Mouse (Mus musculus) limb, embryonic 14.5 days (tissue): ENCODE results near the gene Arf3. TPM values are rescaled to one million over a fixed set of nuclear protein-coding genes. Genes with fewer than 3 reads are reported as not detected.
A peak's percentile ranks its signal among the peaks of the same experiment; 100 is the strongest.

Source experiments
- ATAC-seq: fragments of 200-750 bp; cut with Nextera tagmentation; 2 replicates; pipeline ENCODE4 v1.8.0; 2017; ENCODE audit warnings: low read depth, moderate number of reproducible peaks, moderate TSS enrichment; ENCODE audit not compliant: low FRiP score
- DNase-seq: peaks from one replicate; pipeline ENCODE4 v3.0.0-alpha.2; 2015; ENCODE audit warnings: low spot score
- H3K27ac ChIP-seq: fragments of 300-500 bp; sonication (generic); replicated peaks from 2 replicates; pipeline ENCODE4 v1.5.1; 2014; ENCODE audit warnings: low read depth, mild to moderate bottlenecking, low read length, moderate library complexity, mixed read lengths
- H3K27me3 ChIP-seq: fragments of 300-500 bp; sonication (generic); 2 replicates; pipeline ENCODE4 v1.6.1; 2014; ENCODE audit warnings: low read length, mixed read lengths; ENCODE audit not compliant: control insufficient read depth, insufficient read depth
- H3K36me3 ChIP-seq: fragments of 300-500 bp; sonication (generic); 2 replicates; pipeline ENCODE4 v1.6.1; 2014; ENCODE audit warnings: mild to moderate bottlenecking, low read length, moderate library complexity, mixed read lengths; ENCODE audit not compliant: control insufficient read depth, insufficient read depth
- H3K4me1 ChIP-seq: fragments of 300-500 bp; sonication (generic); 2 replicates; pipeline ENCODE4 v1.6.1; 2014; ENCODE audit warnings: antibody characterized with exemption, low read length, mixed read lengths; ENCODE audit not compliant: control insufficient read depth, insufficient read depth
- H3K4me2 ChIP-seq: fragments of 300-500 bp; sonication (generic); replicated peaks from 2 replicates; pipeline ENCODE4 v1.6.1; 2014; ENCODE audit warnings: low read depth, mild to moderate bottlenecking, low read length, moderate library complexity; ENCODE audit not compliant: severe bottlenecking
- H3K4me3 ChIP-seq: fragments of 300-500 bp; sonication (generic); replicated peaks from 2 replicates; pipeline ENCODE4 v1.5.1; 2014; ENCODE audit warnings: low read length
- H3K9ac ChIP-seq: fragments of 300-500 bp; sonication (generic); 2 replicates; pipeline ENCODE4 v1.6.1; 2014; ENCODE audit warnings: mild to moderate bottlenecking, low read depth, low read length, moderate library complexity; ENCODE audit not compliant: severe bottlenecking
- H3K9me3 ChIP-seq: fragments of 300-500 bp; sonication (generic); 2 replicates; pipeline ENCODE4 v1.6.1; 2016; ENCODE audit warnings: low read length; ENCODE audit not compliant: control insufficient read depth
- POLR2A ChIP-seq: fragments of 200-500 bp; IDR thresholded peaks from 2 replicates; pipeline ENCODE4 v1.8.0; 2012; ENCODE audit warnings: inconsistent platforms, mild to moderate bottlenecking, moderate library complexity, borderline replicate concordance; ENCODE audit not compliant: insufficient read depth, insufficient read length; ENCODE audit errors: extremely low read depth
- WGBS: fragments of 180-500 bp; shearing (Covaris S2); extraction: QIAGEN DNeasy Blood & Tissue Kit; methylation state at CpG from one replicate; pipeline ENCODE4 v1.1.7; 2014; 5-methylcytosine and 5-hydroxymethylcytosine counted together
- polyA plus RNA-seq, 2 experiments: library from polyadenylated mRNA; depleted of rRNA in 1 of 2; stranded (reverse) in 1 of 2; unstranded in 1 of 2; fragments of >200 nt; fragmentation: Nextera tagmentation in 1 of 2; extraction: Ambion mirVana in 1 of 2; gene quantifications; 2 replicates each; pipeline versions ENCODE4 v1.2.1 to v1.2.3; 2012 to 2014

Arf3 gene
- polyA plus RNA-seq, 2 experiments: 37.4 to 75.0 TPM

DNA sequence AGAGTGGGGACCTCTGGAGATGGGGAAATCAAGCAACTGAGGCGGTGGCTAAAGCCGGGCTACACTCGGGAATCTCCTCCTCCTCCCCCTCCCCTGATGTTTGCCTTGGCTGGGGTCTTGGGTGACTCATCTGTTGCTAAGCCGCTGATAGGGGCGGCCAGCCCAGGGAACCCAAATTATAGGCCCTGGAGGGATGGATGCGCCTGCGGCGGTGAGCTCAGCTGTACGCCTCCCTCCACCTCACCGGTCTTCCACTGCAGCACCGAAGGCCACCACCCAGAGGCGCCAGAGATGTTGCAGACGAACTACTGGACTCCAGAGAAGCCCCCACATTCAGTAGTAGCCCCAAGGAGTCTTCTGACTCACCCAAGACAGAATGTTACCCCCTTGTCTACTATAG is 17.6 kb upstream of the Arf3 start:
- DNase-seq (no peak), ATAC-seq (no peak)
- Histone ChIP-seq H3K36me3 (no peaks in the 10 kb centered on the region), H3K4me3 (no peak overlapping the region), H3K27me3 (peaks cover 70% of the 10 kb centered on the region), H3K4me1 (peaks cover 10% of the 10 kb centered on the region), H3K9ac (no peak overlapping the region), H3K9me3 (peaks cover 1% of the 10 kb centered on the region; the same call in 1 of the 2 replicates), H3K27ac (no peak overlapping the region), H3K4me2 (no peak overlapping the region)
- no peak for TF ChIP-seq POLR2A
- 2% methylated on average over 13 of the region's 13 CpGs for WGBS

DNA sequence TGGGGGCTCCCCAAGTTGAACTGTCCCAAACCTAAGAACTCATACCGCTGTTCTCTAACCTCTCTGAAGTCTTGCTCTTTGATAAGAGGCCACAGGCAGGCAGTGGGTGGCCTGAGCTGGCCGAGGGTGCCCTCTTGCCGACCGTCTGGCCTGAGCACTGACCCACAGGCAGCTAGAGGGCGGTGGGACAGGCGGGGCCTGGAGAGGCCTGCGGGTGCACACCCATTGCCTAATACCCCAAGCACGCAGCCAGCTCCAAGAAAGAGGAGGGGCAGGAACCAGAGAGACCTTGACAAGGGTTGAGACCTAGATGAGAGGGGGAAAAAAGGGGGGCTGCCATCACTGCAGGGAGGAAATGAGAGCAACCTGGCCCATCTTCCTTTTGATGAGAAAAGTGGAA is 17.1 kb upstream of the Arf3 start:
- ATAC-seq (no peak), DNase-seq (no peak)
- WGBS: 3% methylated on average over 8 of the region's 8 CpGs
- H3K4me2 ChIP-seq: no peak overlapping the region
- peaks cover 75% of the 10 kb centered on the region for H3K27me3 ChIP-seq
- H3K9ac ChIP-seq: no peak overlapping the region
- no peaks in the 10 kb centered on the region for H3K9me3 ChIP-seq
- no peak for TF ChIP-seq POLR2A
- peaks cover 10% of the 10 kb centered on the region for H3K4me1 ChIP-seq
- H3K4me3 ChIP-seq: no peak overlapping the region
- H3K36me3 ChIP-seq: no peaks in the 10 kb centered on the region
- H3K27ac ChIP-seq: no peak overlapping the region

DNA sequence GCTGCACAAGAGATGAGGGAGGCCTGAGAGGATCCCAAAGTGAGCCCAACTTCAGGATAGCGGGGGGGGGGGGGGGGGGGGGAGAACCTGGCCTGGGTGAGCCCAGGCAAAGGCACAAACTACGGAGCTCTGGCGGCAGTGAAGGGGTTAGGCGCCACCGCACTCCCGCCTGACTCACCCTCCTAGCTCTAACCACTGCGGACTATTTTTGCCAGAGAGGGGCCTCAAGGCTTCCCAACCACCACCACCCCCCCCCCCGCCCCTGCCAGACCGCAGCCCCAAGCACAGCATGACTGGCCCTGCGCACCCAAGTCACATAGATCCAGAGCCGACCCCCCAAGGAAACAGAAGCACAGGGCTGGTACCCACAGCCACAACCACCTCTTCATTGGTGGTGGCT is 15.8 kb upstream of the Arf3 start:
- DNase-seq (no peak), ATAC-seq (no peak)
- H3K36me3 ChIP-seq: no peaks in the 10 kb centered on the region
- peaks cover 88% of the 10 kb centered on the region for H3K27me3 ChIP-seq
- peaks cover 10% of the 10 kb centered on the region for H3K4me1 ChIP-seq
- peak overlapping the region; percentile 40; the same call in 1 of the 2 replicates for H3K4me2 ChIP-seq
- WGBS: under 1% methylated on average over 8 of the region's 11 CpGs
- no peak overlapping the region for H3K4me3 ChIP-seq
- TF ChIP-seq POLR2A: no peak
- no peak overlapping the region for H3K9ac ChIP-seq
- H3K9me3 ChIP-seq: no peaks in the 10 kb centered on the region
- no peak overlapping the region for H3K27ac ChIP-seq

DNA sequence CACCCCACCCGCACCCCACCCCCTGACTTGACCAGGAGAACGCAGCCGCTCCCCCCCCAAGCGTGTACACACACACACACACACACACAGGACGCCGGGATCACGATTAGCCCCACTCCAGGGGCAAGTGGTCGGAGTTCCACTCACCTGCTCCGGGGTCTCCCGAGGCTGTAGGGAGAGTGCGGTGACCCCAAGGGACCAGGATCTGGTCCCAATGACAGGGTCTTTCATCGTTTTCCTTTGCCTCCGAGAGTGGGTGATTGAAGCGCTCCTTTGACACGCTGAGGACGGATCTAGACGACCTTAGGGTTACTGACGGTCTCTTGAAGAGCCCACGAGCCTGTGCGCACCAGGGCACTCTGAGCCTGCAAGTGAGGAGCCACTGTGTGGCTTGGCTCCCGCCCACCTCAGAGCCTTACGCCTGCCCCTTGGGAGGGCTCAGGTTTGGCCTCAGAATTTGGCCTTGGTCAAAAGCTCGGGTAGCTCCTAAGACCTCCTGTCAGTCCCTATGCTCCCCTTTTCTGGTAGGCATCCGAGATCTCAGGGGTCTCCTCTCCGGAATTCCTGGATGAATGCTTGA is 15.3 kb upstream of the Arf3 start:
- Histone ChIP-seq H3K4me2 (peak overlapping the region; percentile 40), H3K4me3 (peak overlapping the region; percentile 30), H3K36me3 (no peaks in the 10 kb centered on the region), H3K4me1 (peaks cover 10% of the 10 kb centered on the region), H3K27ac (no peak overlapping the region), H3K9ac (peak overlapping the region; percentile 43; the same call in 1 of the 2 replicates), H3K9me3 (no peaks in the 10 kb centered on the region), H3K27me3 (peaks cover 93% of the 10 kb centered on the region)
- no peak for TF ChIP-seq POLR2A
- no peak for DNase-seq
- no peak for ATAC-seq
- under 1% methylated on average over 24 of the region's 25 CpGs for WGBS

DNA sequence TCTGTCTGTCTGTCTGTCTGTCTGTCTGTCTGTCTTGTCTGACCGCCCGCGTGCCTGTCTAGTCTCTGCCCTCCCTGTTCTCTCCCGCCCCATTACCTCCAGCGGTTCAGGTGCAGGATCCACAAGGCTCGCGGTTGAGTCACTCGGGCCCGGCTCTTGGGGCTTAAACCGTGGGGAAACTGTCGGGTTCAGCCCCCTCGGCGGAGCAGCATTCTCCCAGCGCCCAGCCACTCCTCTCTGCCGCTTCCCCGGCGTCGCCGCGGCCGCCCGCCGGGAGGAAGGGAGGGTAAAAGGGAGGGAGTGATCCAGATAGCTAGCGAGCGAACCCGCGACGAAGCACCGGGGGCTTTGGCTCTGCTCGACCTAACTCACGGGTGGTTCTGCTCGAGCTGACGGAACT is 14.7 kb upstream of the Arf3 start, which contains the start of gene Wnt10b:
TSS of gene Wnt10b (minus strand) at position 389 of the 400 bp plus-strand sequence.
- no peak for TF ChIP-seq POLR2A
- Histone ChIP-seq H3K9ac (peak within 1 kb of the TSS; percentile 43; the same call in 1 of the 2 replicates), H3K4me2 (peak within 1 kb of the TSS; percentile 45), H3K27ac (no peak within 1 kb of the TSS), H3K4me3 (peak within 1 kb of the TSS; percentile 30), H3K9me3 (no peaks in the 10 kb centered on the region), H3K27me3 (peaks cover 98% of the 10 kb centered on the region), H3K4me1 (peaks cover 11% of the 10 kb centered on the region), H3K36me3 (no peaks in the 10 kb centered on the region)
- WGBS: under 1% methylated on average over 31 of the region's 33 CpGs
- no peak for DNase-seq
- ATAC-seq: no peak
